ENCODE assay signal across 8 mouse cellular contexts in genomic region chr19:60467588-60468007, GRCm38 (mm10). TPM values are rescaled to one million over a fixed set of nuclear protein-coding genes. Genes with fewer than 3 reads are reported as not detected.
A peak's percentile ranks its signal among the peaks of the same experiment; 100 is the strongest.
DNase-seq lines count a peak whose midpoint lies in the region; ATAC-seq and TF ChIP-seq lines count a peak whose summit lies in the region.

No protein-coding gene starts in this region.

- peak overlapping the region; percentile 31 for H3K4me3 ChIP-seq in cerebellum, adult 2 months (replicated peaks; ENCODE audit: insufficient read depth, low read depth, low read length)
- H3K4me3 ChIP-seq in megakaryocyte, embryonic 14.5 days (replicated peaks): peak overlapping the region; percentile 87

- DNase-seq in cerebellum, adult 2 months: no peak
- no peak for DNase-seq in cerebellum, adult 9-11 months
- DNase-seq in thymus, postnatal 14 days: peak; percentile 4
- no peak for DNase-seq in thymus, postnatal 25 days
- no peak for DNase-seq in ovary, adult 18-20 months (ENCODE audit: low spot score)
- no peak for DNase-seq in urinary bladder, adult 2 months (ENCODE audit: low spot score)

- peaks cover 3% of the 10 kb centered on the region; the same call in 1 of the 2 replicates for H3K4me1 ChIP-seq in cerebellum, adult 2 months (ENCODE audit: control insufficient read depth, insufficient read depth, low read length)
- H3K4me1 ChIP-seq in megakaryocyte, embryonic 14.5 days: peaks cover 11% of the 10 kb centered on the region

- peaks cover 7% of the 10 kb centered on the region; the same call in 1 of the 2 replicates for H3K9me3 ChIP-seq in megakaryocyte, embryonic 14.5 days

- TF ChIP-seq CTCF in cerebellum, adult 2 months (IDR thresholded peaks at IDR 0.05; ENCODE audit: borderline replicate concordance, insufficient read depth, low read depth, low read length): no peak

- no peaks in the 10 kb centered on the region; the same call in 1 of the 2 replicates for H3K27me3 ChIP-seq in cerebellum, adult 2 months (ENCODE audit: control insufficient read depth, insufficient read depth, low read length)
- H3K27me3 ChIP-seq in megakaryocyte, embryonic 14.5 days (replicated peaks): peaks cover 32% of the 10 kb centered on the region

- no peak for ATAC-seq in activated CD4-positive, CD25-positive, alpha-beta regulatory T cell, adult 4 months

- TF ChIP-seq POLR2A in cerebellum, adult 2 months (IDR thresholded peaks at IDR 0.05; ENCODE audit: borderline replicate concordance, insufficient read depth, low read length): no peak

- no peak overlapping the region for H3K27ac ChIP-seq in cerebellum, adult 2 months (ENCODE audit: insufficient read depth, low read length)

- 7% methylated on average over 31 of the region's 31 CpGs for WGBS in cerebellum, adult 2 months

- H3K36me3 ChIP-seq in megakaryocyte, embryonic 14.5 days (replicated peaks; ENCODE audit: low read length): no peaks in the 10 kb centered on the region

RNA-seq across cellular contexts. Expression of gene Prlhr, which starts 0.5 kb away (rescaled TPM):
- 0.90 and 0.93 TPM in 2 replicates for polyA plus RNA-seq in cerebellum, adult 2 months (2012; rRNA removed)
- polyA plus RNA-seq in megakaryocyte, embryonic 14.5 days (2012; ENCODE audit: insufficient read depth, low replicate concordance): 1.1 TPM in 1 of 2 replicates, not detected in the other
- polyA plus RNA-seq in activated CD4-positive, CD25-positive, alpha-beta regulatory T cell, adult 4 months (2017; shearing (Covaris generic)): not detected
- polyA plus RNA-seq in urinary bladder, adult 2 months (2012; rRNA removed): not detected in 2 replicates
